Comparison of ENCODE assay signal across 30 mouse cellular contexts in the genomic region with DNA sequence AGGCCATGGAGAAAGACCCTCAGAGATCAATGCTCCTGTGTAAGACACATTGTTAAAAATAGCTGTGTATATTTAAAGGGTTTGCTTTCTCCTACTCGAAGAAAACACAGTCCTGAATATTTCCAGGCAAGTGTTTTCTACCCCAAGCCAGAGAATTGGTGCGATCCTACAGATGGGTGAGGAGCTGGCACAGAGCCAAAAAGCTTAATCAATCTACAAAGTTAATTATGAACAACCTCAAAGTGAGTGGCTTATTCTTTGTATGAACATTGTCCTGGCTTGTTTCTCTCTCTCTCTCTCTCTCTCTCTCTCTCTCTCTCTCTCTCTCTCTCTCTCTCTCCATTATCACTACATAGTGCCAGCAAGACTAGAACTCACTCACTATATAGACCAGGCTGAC. TPM values are rescaled to one million over a fixed set of nuclear protein-coding genes. Genes with fewer than 3 reads are reported as not detected.
DNase-seq lines count a peak whose midpoint lies in the region; ATAC-seq lines count a peak whose summit lies in the region.
"Had no signal": no experiment of that assay in that cellular context is flagged by ENCODE, and none has a peak within 500 bp of the region (broad histone marks: within the 10 kb centered on the region; RNA-seq: fewer than 3 reads in every experiment).

No protein-coding gene starts in this region.

- no peak overlapping the region for H3K27ac ChIP-seq in hindbrain, embryonic 14.5 days
- no peak overlapping the region for H3K27ac ChIP-seq in hindbrain, embryonic 16.5 days (ENCODE audit: low read depth, low read length)
- H3K27ac ChIP-seq in kidney, embryonic 15.5 days = no peak overlapping the region
- H3K27ac ChIP-seq: heart, embryonic 10.5 days; heart, embryonic 15.5 days; hindbrain, embryonic 13.5 days; limb, embryonic 10.5 days; limb, embryonic 15.5 days; liver, embryonic 13.5 days; midbrain, embryonic 15.5 days; neural tube, embryonic 12.5 days had no signal

- no peaks in the 10 kb centered on the region for H3K36me3 ChIP-seq in hindbrain, embryonic 14.5 days (replicated peaks; ENCODE audit: control insufficient read depth, insufficient read depth)
- H3K36me3 ChIP-seq in hindbrain, embryonic 16.5 days (ENCODE audit: control insufficient read depth, insufficient read depth, low read length) = no peaks in the 10 kb centered on the region
- H3K36me3 ChIP-seq in kidney, embryonic 15.5 days = no peaks in the 10 kb centered on the region
- H3K36me3 ChIP-seq: heart, embryonic 10.5 days; heart, embryonic 15.5 days; hindbrain, embryonic 13.5 days; limb, embryonic 10.5 days; limb, embryonic 15.5 days; liver, embryonic 13.5 days; midbrain, embryonic 15.5 days; neural tube, embryonic 12.5 days; stomach, embryonic 15.5 days had no signal

- no peak overlapping the region for H3K9ac ChIP-seq in hindbrain, embryonic 14.5 days
- H3K9ac ChIP-seq in hindbrain, embryonic 16.5 days (ENCODE audit: low read depth, low read length) = no peak overlapping the region
- H3K9ac ChIP-seq in kidney, embryonic 15.5 days = no peak overlapping the region
- H3K9ac ChIP-seq: heart, embryonic 15.5 days; hindbrain, embryonic 13.5 days; limb, embryonic 15.5 days; liver, embryonic 13.5 days; midbrain, embryonic 15.5 days; neural tube, embryonic 12.5 days; stomach, embryonic 15.5 days had no signal

- H3K4me2 ChIP-seq in hindbrain, embryonic 14.5 days (replicated peaks) = no peak overlapping the region
- H3K4me2 ChIP-seq in hindbrain, embryonic 16.5 days (ENCODE audit: low read length) = no peak overlapping the region
- no peak overlapping the region for H3K4me2 ChIP-seq in kidney, embryonic 15.5 days
- H3K4me2 ChIP-seq: heart, embryonic 15.5 days; hindbrain, embryonic 13.5 days; limb, embryonic 15.5 days; liver, embryonic 13.5 days; midbrain, embryonic 15.5 days; neural tube, embryonic 12.5 days; stomach, embryonic 15.5 days had no signal

- ATAC-seq in hindbrain, embryonic 14.5 days (ENCODE audit: low FRiP score) = no peak
- no peak for ATAC-seq in hindbrain, embryonic 16.5 days
- ATAC-seq in kidney, embryonic 15.5 days (replicated peaks; ENCODE audit: low FRiP score) = no peak
- ATAC-seq: CD4-positive, CD25-positive, alpha-beta regulatory T cell, adult 4 months; lung, postnatal 0 days; midbrain, embryonic 15.5 days had no signal

- no peaks in the 10 kb centered on the region for H3K9me3 ChIP-seq in hindbrain, embryonic 14.5 days (ENCODE audit: control insufficient read depth, low read length)
- no peaks in the 10 kb centered on the region for H3K9me3 ChIP-seq in hindbrain, embryonic 16.5 days (ENCODE audit: control insufficient read depth, low read length)
- no peaks in the 10 kb centered on the region for H3K9me3 ChIP-seq in kidney, embryonic 15.5 days (replicated peaks)
- H3K9me3 ChIP-seq: heart, embryonic 10.5 days; heart, embryonic 15.5 days; hindbrain, embryonic 13.5 days; limb, embryonic 10.5 days; limb, embryonic 15.5 days; liver, embryonic 13.5 days; midbrain, embryonic 15.5 days; neural tube, embryonic 12.5 days; stomach, embryonic 15.5 days had no signal

- WGBS in hindbrain, embryonic 14.5 days = 49% methylated on average over 2 of the region's 2 CpGs
- 56% methylated on average over 2 of the region's 2 CpGs for WGBS in hindbrain, embryonic 16.5 days
- WGBS in kidney, embryonic 15.5 days = 51% methylated on average over 2 of the region's 2 CpGs

- DNase-seq in hindbrain, embryonic 14.5 days (ENCODE audit: low spot score) = peak; percentile 57
- peak; percentile 20 to 29 for DNase-seq in kidney, postnatal 25 days
- DNase-seq in right cerebral cortex, postnatal 4 days = peak; percentile 21
- DNase-seq in right cerebral cortex, postnatal 14 days = no peak
- no peak for DNase-seq in layer of hippocampus, adult 11-12 months (ENCODE audit: low spot score)
- DNase-seq: adrenal gland, postnatal 14 days; cerebellum, adult 11-12 months; cerebellum, adult 9-11 months; gastrocnemius, postnatal 25 days; heart, postnatal 36 days; layer of hippocampus, adult 9-11 months; liver, embryonic 13.5 days; lung, adult 18-20 months; lung, postnatal 4 days; thymus, postnatal 14 days had no signal

- H3K27me3 ChIP-seq in hindbrain, embryonic 14.5 days (ENCODE audit: control insufficient read depth, insufficient read depth, low read length) = no peaks in the 10 kb centered on the region
- H3K27me3 ChIP-seq in hindbrain, embryonic 16.5 days (replicated peaks; ENCODE audit: control insufficient read depth, insufficient read depth, low read length) = no peaks in the 10 kb centered on the region
- H3K27me3 ChIP-seq in kidney, embryonic 15.5 days = no peaks in the 10 kb centered on the region
- H3K27me3 ChIP-seq: heart, embryonic 15.5 days; hindbrain, embryonic 13.5 days; limb, embryonic 15.5 days; liver, embryonic 13.5 days; midbrain, embryonic 15.5 days; neural tube, embryonic 12.5 days; stomach, embryonic 15.5 days had no signal

- no peak overlapping the region for H3K4me3 ChIP-seq in hindbrain, embryonic 14.5 days (replicated peaks; ENCODE audit: low read length)
- no peak overlapping the region for H3K4me3 ChIP-seq in hindbrain, embryonic 16.5 days (ENCODE audit: low read length)
- H3K4me3 ChIP-seq in kidney, embryonic 15.5 days (replicated peaks) = no peak overlapping the region
- H3K4me3 ChIP-seq: erythroblast, embryonic 14.5 days; heart, embryonic 10.5 days; heart, embryonic 15.5 days; hindbrain, embryonic 13.5 days; limb, embryonic 10.5 days; limb, embryonic 15.5 days; liver, embryonic 13.5 days; megakaryocyte, embryonic 14.5 days; midbrain, embryonic 15.5 days; myocyte; neural tube, embryonic 12.5 days; stomach, embryonic 15.5 days had no signal

- H3K4me1 ChIP-seq in hindbrain, embryonic 14.5 days (replicated peaks; ENCODE audit: control insufficient read depth, insufficient read depth, low read length) = no peaks in the 10 kb centered on the region
- peaks cover 7% of the 10 kb centered on the region for H3K4me1 ChIP-seq in hindbrain, embryonic 16.5 days (ENCODE audit: control insufficient read depth, insufficient read depth, low read depth, low read length)
- peaks cover 29% of the 10 kb centered on the region for H3K4me1 ChIP-seq in kidney, embryonic 15.5 days
- H3K4me1 ChIP-seq: heart, embryonic 10.5 days; heart, embryonic 15.5 days; midbrain, embryonic 15.5 days had no signal

RNA-seq across cellular contexts. Expression of a gene that starts 40.6 kb away (rescaled TPM):
- 68.7 and 72.6 TPM in 2 replicates for polyA plus RNA-seq in hindbrain, embryonic 14.5 days (2014; fragmentation: Nextera tagmentation; extraction: Ambion mirVana)
- polyA plus RNA-seq in hindbrain, embryonic 16.5 days (2015; fragmentation: Nextera tagmentation; extraction: Ambion mirVana) = 44.9 and 57.9 TPM in 2 replicates
- 114 and 117 TPM in 2 replicates for polyA plus RNA-seq in kidney, embryonic 15.5 days (2015; fragmentation: Nextera tagmentation; extraction: Ambion mirVana)

RNA-seq across cellular contexts. Expression of a gene that starts 41.6 kb away (rescaled TPM):
- polyA plus RNA-seq in hindbrain, embryonic 14.5 days (2014; fragmentation: Nextera tagmentation; extraction: Ambion mirVana) = 29.1 and 43.5 TPM in 2 replicates
- 24.1 and 27.7 TPM in 2 replicates for polyA plus RNA-seq in hindbrain, embryonic 16.5 days (2015; fragmentation: Nextera tagmentation; extraction: Ambion mirVana)
- 99.9 and 104 TPM in 2 replicates for polyA plus RNA-seq in kidney, embryonic 15.5 days (2015; fragmentation: Nextera tagmentation; extraction: Ambion mirVana)
- polyA plus RNA-seq: CD4-positive, CD25-positive, alpha-beta regulatory T cell, adult 4 months; erythroblast, embryonic 14.5 days had no signal

Comparison
In these comparisons a context has a peak if more than half of its experiments do, and no peak if none do; other contexts are left out.
1. DNase-seq: peak in hindbrain, embryonic 14.5 days (single experiment), kidney, postnatal 25 days (2 of 2) and right cerebral cortex, postnatal 4 days (single experiment); none in right cerebral cortex, postnatal 14 days (single experiment) and layer of hippocampus, adult 11-12 months (single experiment).